Mouse (Mus musculus) erythroblast, embryonic 14.5 days (primary cell): ENCODE results near the gene Rgs3.

ENCODE experiments used
- GATA1 ChIP-seq: IDR thresholded peaks from 2 replicates; pipeline ENCODE4 v1.6.1; 2012; ENCODE audit warnings: low read length, inconsistent platforms, mixed read lengths
- TAL1 ChIP-seq: IDR thresholded peaks from 3 replicates; pipeline ENCODE4 v1.6.1; 2012; ENCODE audit warnings: low read length, inconsistent platforms, mixed read lengths

DNA sequence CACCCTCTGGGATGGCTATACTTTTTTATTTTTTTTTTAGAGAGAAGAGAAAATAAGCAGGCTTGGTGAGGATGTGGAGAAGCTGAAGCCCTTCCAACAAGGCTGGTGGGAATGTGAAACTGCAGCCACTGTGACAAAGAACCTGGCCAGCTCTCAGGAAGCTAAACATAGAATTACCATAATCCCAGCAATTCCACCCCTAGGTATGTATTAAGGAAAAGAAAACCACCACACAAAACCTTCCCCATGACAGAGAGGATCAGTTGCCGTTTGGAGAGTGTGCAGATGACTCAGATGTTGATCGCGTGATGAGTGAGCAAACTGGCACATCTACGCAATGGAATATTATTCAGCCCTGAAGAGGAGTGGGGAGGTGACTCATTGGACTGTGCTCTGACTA is 179.9 kb downstream of the Rgs3 start:
- TF ChIP-seq TAL1 (no peak), GATA1 (no peak)
